Mouse (Mus musculus) CH12.LX (cell line): ENCODE measurements at regions not wholly inside any gene's neighbourhood (a gene's known extent, or its start where the extent isn't known, plus 50 kb on each side); places are given as distances from the start of the nearest gene placed in this dataset.

Source experiments
- CTCF ChIP-seq, 2 experiments: IDR thresholded peaks in 1 of 2; conservative IDR thresholded peaks in 1 of 2; 2 replicates each; pipeline ENCODE4 v1.5.1; 2011 to 2012; ENCODE audit warnings: low read depth in 2 of 2, low read length in 2 of 2, improper control_type of control experiment in 1 of 2, inconsistent platforms in 1 of 2, mild to moderate bottlenecking in 1 of 2, moderate library complexity in 1 of 2
- ELF1 ChIP-seq: IDR thresholded peaks from 2 replicates; pipeline ENCODE4 v1.6.1; 2014; ENCODE audit warnings: low read depth, mild to moderate bottlenecking, inconsistent platforms, low read length, improper control_type of control experiment
- GABPA ChIP-seq: IDR thresholded peaks from 2 replicates; pipeline ENCODE4 v1.6.1; 2012; ENCODE audit warnings: low read depth, low read length, improper control_type of control experiment, inconsistent platforms; ENCODE audit not compliant: insufficient replicate concordance
- HCFC1 ChIP-seq: IDR thresholded peaks from 2 replicates; pipeline ENCODE4 v1.6.1; 2012; ENCODE audit warnings: low read depth, mild to moderate bottlenecking, inconsistent platforms, low read length, improper control_type of control experiment
- KAT2A ChIP-seq: IDR thresholded peaks from 2 replicates; pipeline ENCODE4 v1.6.1; 2012; ENCODE audit warnings: low read length, improper control_type of control experiment, inconsistent platforms; ENCODE audit not compliant: insufficient replicate concordance
- MAX ChIP-seq: IDR thresholded peaks from 2 replicates; pipeline ENCODE4 v1.6.1; 2011; ENCODE audit warnings: low read length, improper control_type of control experiment
- NELFE ChIP-seq: IDR thresholded peaks from 2 replicates; pipeline ENCODE4 v1.6.1; 2011; ENCODE audit warnings: low read depth, low read length, improper control_type of control experiment
- NRF1 ChIP-seq: IDR thresholded peaks from 2 replicates; pipeline ENCODE4 v1.6.1; 2014; ENCODE audit warnings: low read depth, mild to moderate bottlenecking, inconsistent platforms, low read length, improper control_type of control experiment, moderate library complexity
- POLR2A ChIP-seq: IDR thresholded peaks from 2 replicates; pipeline ENCODE4 v1.6.1; 2011; ENCODE audit warnings: low read depth, mild to moderate bottlenecking, improper control_type of control experiment, low read length
- TBP ChIP-seq: conservative IDR thresholded peaks from 2 replicates; pipeline ENCODE4 v1.6.1; 2011; ENCODE audit warnings: low read depth, low read length, improper control_type of control experiment
- TCF12 ChIP-seq: IDR thresholded peaks from 2 replicates; pipeline ENCODE4 v1.6.1; 2014; ENCODE audit warnings: low read depth, mild to moderate bottlenecking, inconsistent platforms, low read length, improper control_type of control experiment
- UBTF ChIP-seq: IDR thresholded peaks from 2 replicates; pipeline ENCODE4 v1.6.1; 2012; ENCODE audit warnings: low read depth, mild to moderate bottlenecking, inconsistent platforms, low read length, improper control_type of control experiment, moderate library complexity
- USF2 ChIP-seq: conservative IDR thresholded peaks from 2 replicates; pipeline ENCODE4 v1.6.1; 2011; ENCODE audit warnings: low read depth, low read length, improper control_type of control experiment
- ZNF384 ChIP-seq: IDR thresholded peaks from 2 replicates; pipeline ENCODE4 v1.6.1; 2012; ENCODE audit warnings: low read depth, low read length, improper control_type of control experiment, inconsistent platforms

DNA sequence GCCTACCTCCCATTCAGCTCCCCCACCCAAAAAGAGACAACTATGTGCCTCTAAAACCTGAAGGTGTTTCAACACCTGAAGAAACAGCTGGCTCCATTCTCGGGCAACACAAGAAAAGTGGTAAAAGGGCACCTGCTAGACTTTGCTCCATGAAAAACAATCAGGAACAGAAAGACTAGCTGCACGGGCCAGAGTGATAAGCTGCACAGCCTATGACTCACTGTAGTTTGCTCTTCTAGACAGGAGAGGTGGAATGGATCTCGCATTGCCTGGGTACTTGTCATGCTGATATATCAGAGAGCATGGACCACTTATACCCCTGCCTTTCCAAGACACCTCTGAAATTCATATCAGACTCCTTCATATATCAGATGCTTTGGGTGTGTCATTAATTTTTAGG, 94.0 kb upstream of the Gm9972 start:
- TF ChIP-seq CTCF (conservative IDR thresholded peaks at IDR 0.05 in 1 of 2, IDR thresholded peaks at IDR 0.05 in 1 of 2; ENCODE audit: low read depth in 2 of 2, low read length in 2 of 2): no peak
- TF ChIP-seq NELFE: no peak
- no peak for TF ChIP-seq UBTF
- TF ChIP-seq TBP: no peak
- TF ChIP-seq NRF1: no peak
- no peak for TF ChIP-seq POLR2A
- no peak for TF ChIP-seq MAX
- TF ChIP-seq ZNF384: no peak
- no peak for TF ChIP-seq TCF12
- no peak for TF ChIP-seq HCFC1
- TF ChIP-seq USF2: no peak
- TF ChIP-seq ELF1: no peak
- no peak for TF ChIP-seq GABPA
- TF ChIP-seq KAT2A: no peak
